Mouse (Mus musculus) mouse embryonic stem cell (cell line): ENCODE results near the gene Rbm43.

Experiments used
- in situ Hi-C, 2 experiments: fragments of 300-500 bp; cut with MboI; formaldehyde crosslinking; loops; 1 replicate in 1 of 2; 3 replicates in 1 of 2; pipeline ENCODE4 v1.14.3; 2019 to 2020; ENCODE audit warnings: low sequenced_read_pairs in 2 of 2, low pct_unique_long_range_greater_than_20kb in 1 of 2, mixed read lengths in 1 of 2; ENCODE audit not compliant: unreplicated experiment in 1 of 2

The Rbm43 gene

DNA sequence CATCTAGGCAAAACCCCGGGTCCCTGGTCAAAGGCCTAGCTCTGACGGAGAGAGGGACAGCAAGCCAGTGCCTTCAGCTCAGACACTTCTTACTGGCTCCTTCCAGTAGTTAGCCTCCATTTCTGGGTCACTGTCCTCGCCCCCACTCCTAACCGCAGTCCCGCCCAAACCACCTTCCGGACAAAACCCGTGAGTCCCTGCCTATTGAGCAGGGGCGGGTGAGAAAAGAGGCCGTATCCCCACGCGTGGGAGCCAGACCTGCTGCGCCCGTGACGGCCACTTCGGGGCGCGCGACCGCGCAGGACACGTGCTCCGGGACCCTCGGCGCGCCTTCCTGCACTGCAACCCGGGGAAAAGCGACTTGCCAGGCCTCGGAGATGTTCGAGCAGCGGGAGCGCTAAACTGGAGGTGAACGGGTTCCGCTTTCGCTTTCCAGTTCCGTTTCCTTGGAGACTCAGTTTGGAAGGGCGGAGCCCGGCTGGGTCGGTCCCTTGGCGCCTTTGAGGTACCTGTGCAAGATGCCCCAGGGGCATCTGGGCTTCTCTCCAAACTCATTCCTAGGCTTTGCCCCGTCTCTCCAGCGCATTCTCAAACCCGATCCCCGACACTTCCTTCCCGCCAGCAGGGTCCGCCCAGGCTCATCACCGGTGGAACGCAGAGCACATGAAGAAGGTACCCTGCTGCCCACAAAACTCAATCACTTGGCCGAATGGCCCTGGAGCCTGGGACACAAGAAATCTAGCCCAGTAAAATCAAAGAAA lies at the start of gene Rbm43:
Gene Rbm43 (minus strand): TSS at position 590 of the 761 bp plus-strand sequence.
- in situ Hi-C loops = no loop called here

DNA sequence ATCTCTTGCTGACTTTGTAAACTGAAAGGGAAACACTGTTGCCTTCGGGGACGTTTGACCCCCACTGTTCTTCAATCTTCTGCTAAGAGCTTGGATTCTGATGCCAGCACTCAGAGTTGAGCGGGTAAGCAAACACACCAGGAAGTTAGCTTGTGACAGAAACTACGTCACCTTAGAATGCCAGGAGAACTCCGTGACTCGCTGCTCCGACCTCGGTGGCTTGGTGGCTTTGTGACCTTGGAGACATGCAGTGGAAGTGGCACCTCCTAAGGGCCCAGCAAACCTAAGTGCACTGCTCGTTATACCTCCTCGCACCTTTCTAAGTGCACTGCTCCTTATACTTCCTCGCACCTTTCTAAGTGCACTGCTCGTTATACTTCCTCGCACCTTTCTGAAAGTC lies 47.3 kb upstream of the Rbm43 start:
- in situ Hi-C loops = no loop called here

DNA sequence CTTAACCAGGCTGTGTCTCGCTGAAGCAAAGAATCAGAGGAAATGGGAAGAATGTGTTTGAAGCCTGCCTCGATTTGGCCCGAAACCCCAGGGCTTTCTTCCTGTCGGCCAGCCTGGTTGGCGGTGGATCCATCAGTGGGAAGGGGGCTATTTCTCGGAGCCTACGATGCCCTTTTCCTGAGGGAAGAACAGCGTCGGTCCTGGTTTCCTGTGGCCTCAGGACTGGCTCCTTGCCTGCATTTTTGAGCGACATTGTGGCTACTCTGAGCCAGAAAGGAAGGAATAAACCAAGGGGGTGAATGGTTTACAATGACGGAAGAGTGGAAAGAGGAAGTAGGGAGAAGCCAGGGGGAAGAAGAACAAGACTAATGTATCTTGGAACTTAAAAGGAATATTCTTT lies 46.7 kb upstream of the Rbm43 start:
- in situ Hi-C loops = no loop called here

DNA sequence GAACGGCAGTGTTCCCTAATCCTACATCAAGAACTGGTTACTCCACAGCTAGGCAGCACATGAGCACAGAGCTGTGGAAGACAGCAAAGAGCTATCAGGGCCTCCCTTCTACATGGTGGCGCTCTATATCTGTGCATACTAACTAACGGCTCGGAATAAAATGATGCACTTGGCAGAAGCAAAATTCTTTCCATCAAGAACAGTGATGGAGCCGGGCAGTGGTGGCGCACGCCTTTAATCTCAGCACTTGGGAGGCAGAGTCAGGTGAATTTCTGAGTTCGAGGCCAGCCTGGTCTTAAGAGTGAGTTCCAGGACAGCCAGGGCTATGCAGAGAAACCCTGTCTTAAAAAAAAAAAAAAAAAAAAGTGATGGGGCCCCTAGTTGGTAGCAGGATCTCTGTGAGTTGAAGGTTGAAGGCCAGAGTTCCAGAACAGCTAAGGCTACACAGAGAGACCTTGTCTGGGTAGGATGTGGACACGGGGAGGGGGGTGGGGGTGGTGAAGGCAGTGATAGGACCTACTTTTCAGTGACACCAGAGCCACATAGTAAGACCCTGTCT lies 38.5 kb upstream of the Rbm43 start, which contains the start of gene Nmi:
Gene Nmi (minus strand): TSS at position 85 of the 559 bp plus-strand sequence.
- in situ Hi-C loops = no loop called here

DNA sequence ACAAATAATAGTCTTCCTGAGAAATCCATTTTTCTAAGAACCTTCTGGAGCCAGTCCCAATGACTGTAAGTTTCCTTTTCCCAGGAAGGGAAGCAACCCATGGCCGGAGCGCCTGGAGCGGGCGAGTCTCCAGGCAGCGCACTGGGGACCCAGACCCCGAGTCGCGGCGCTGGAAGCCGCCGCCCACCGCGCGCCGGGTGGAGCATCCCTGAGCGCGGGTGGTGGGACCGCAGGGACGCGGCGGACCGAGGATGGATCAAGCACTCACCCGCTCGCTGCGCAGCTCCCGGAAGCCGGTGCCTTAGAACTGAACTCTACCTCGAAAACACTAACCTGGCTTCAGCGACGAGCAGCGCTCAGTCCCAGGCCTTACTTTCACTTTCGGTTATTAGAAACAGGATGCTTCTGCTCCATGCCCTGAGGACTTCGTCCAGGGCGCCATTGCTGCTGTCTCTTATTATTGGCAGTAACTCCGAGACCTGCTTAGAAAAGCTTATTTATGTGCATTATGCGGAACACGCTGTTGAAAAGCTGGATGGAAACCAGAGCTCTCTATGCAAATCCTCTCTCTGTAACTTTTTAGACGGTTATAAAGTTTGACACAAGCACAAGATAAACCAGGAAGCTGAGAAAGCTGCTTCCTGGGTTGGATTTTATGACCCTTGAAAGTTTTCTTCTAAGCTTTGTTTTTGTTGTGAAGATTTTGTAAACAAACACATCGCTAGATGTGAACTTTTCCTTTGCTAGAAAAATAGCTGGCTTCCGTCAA lies 37.9 kb upstream of the Rbm43 start:
- in situ Hi-C loops = no loop called here

DNA sequence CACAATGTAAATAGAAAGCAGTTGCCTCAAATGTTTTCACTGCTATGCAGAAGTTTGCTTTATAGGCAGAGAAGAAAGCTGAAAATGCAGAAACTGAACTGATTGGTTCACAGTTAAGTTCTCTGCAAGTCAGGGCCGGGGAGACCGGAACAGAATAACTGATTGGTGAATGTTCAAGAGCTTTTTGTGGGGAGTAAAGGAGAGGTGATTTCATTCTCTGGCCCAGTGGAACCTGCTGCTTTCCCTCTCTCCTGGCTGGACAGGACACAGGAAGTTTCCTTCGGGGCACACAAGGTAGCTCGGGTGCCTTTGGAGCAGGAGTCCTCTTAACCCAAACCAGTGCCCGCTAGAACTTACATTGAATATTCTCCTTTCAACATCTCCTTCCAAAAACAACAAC lies 37.2 kb upstream of the Rbm43 start:
- in situ Hi-C loops = no loop called here

DNA sequence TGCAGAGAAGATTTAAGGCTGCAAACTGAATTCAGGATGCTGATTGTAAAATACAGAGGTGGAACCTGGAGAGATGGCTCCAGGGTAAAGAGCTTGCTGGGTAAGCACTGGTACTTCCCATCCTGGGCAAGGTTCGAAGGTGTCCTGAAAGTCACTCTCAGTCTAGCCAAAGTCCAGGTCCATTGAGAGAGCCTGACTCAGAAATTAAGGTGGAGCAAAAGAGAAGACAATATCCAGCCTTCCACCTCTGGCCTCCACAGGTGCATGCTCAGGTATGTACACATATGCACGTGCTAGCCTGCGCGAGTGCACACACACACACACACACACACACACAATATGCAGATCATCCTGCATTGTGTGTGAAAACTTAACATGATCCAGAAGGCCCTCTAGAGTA lies 35.9 kb upstream of the Rbm43 start:
- in situ Hi-C loops = no loop called here

DNA sequence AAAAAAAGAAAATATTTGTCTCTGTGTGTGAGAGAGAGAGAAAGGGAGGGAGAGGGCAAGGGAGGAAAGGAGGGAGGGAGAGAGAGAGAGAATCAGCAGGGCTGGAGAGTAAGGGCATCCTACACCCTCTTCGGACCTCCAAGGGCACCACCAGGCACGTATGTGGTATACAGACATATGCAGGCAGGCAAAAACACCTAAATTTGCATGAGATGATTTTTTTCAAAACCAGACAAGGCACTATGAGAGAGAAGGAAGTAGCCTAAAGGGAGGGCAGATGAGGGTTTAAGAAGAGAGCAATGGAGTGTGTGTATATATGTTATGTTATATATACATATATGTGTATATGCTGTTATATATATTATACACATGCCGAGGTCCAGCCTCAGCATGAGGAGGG lies 32.3 kb upstream of the Rbm43 start:
- in situ Hi-C loops = no loop called here

DNA sequence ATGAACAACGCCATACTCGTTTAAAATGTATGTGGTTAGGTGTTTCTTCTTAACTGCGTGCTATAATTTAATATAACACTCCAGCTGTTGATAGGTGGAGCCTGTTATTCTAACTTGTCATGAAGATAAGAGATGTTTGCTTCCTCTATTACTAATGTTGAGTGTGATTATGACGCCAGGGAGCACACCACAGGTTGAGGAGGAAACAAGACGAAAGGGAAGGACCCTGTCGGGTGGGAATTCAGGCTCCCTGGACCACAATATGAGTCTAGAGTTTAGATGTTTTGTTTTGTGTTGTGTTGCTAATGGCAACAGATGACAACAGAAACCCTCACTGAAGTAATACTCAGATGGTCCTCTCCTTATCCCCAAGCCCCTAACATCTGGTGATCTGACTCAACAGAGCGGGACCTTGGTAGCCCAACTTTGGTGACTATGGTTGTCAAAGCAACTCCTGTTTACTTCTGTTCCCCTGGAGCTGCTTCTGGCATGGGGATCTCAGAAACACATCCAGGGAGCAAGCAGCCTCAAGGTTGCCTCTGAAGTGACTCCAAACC lies 18.8 kb upstream of the Rbm43 start:
- in situ Hi-C loops = no loop called here

DNA sequence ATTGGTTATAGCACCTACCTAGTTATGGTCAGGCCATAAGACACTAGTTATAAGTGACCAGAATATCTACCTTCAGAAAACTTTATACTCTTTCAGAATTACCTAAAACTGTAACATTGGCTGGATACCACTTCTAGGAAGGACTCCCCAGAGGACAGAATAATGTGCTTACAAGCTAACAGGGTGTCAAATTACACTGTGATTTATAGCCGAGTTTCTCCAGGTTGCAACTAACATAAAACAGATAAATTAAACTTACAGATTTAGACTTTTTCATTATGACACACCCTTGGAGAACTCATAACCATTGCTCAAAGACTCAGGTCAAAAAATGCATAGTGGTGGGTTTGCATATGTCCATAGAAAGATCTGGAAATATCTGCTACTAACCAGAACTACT lies 15.9 kb upstream of the Rbm43 start:
- in situ Hi-C loops = no loop called here

DNA sequence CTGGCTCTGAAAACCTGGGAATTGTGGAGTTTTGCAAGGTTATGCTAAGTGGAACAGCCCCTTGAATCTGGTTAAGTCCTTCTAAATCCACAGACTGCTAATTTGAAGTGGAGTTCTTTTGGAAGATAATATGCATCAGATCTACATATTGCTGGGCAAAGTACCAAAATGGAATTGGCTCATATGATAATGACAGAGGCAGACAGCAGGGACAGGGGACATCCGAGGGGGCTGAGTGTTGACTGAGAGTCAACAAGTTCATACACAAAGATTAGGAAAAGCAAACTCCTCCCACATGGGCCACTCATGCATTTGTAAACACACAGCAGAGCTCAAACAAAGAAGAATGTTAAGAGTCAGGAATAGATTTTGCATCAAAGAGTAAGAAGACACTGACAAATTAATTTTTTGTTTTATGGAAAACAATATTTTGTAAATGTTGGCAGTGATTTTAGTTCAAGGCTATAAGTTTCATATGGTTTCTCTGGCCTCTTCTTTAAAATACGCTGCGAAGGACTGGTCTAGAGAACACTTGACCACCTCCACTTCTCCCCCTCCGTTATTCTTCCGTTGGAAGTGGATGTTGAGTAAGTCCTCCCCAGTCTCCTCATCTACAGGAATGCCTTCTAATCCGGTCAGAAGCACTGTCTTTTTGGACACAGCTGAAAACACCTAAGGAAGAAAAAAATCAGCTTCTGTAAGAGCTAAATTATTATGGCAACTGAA lies 13.3 kb upstream of the Rbm43 start:
- in situ Hi-C loops = no loop called here

DNA sequence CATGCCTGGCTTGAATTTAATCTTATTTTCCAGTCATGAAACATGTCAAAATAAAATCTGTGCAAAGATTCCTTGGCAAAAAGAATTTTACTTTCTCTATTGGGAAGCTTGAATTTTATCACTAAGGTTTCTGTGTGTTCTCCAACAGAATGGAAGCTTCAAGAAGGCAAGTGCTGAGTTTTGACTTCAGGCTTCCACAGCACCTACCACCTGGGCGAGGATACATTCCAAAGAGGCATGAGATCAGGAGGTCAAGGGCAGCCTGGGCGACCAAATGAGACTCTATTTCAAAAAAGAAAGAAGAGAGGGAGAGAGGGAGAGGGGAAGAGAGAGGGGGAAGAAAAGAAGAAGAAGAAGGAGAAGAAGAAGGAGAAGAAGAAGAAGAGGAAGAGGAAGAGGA lies 10.8 kb upstream of the Rbm43 start:
- in situ Hi-C loops = no loop called here

DNA sequence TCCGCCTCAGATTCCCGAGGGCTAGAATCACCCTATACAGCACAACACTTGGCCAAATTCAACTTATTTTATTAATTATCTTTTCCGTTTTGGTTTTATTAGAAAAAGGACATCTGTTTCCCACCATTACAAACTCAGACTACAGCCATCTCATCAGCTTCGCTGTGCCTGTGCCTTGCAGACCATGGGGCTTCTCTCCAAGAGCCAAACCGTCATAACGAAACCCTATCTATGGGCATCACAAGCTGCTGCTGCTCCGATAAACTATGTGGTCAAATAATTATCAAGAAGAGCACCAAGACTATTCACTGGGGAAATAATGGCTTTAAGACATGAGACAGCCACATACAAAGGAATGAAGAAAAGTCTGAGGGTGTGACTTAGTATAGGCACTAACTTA lies 6.9 kb upstream of the Rbm43 start:
- in situ Hi-C loops = no loop called here

DNA sequence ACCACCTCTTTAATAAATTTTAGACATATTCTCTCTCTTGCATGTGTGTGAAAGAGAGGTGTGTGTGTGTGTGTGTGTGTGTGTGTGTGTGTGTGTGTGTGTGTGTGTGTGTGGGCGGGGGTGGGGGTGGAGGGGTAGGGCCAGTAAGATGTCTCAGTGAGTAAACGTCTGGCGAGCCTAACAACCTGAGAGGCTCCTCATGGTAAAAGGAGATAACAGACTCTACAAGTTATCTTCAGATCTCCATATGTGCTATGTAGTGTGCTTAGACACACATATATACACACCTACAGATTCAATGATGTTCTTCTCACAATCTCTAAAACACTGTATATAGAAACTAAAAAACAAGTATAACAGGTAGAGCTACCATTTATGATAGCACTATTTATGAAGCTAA lies 3.8 kb upstream of the Rbm43 start:
- in situ Hi-C loops = no loop called here

DNA sequence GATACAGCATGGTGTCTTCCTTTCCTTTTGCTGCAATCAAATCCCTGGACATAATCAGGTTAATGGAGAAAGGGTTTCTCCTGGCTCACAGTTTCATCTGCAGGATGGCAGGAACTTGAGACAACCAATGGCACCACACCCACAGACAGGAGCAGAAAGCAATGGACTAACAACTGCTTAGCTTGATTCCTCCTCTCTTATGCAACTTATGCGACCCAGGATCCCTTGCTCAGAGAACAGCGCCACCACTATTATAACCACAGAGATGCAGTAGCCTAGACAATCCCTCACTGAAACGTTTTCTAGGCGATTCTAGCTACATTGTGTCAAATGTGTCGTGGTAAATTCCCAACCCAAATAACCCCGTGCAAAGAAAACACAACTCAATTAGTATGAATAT lies 2.0 kb upstream of the Rbm43 start:
- in situ Hi-C loops = no loop called here

DNA sequence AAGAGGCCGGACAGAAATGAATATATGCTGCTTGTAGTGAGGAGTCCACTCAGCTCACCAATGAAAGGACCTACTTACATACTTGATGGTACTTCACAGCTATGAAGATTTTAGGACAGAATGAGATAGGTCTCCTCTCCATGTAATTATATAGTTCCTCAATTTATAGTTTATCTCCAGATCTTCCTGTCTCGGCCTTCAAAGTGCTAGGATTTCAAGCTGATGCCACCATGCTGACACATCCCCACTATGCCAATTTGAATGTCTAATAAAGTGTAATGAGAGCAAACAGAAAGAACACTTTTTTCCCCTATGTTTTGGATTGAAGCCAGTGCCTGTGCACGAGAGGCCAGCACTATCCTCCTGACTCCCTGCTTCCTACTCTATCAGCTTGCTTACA lies 1.6 kb upstream of the Rbm43 start:
- in situ Hi-C loops = no loop called here

DNA sequence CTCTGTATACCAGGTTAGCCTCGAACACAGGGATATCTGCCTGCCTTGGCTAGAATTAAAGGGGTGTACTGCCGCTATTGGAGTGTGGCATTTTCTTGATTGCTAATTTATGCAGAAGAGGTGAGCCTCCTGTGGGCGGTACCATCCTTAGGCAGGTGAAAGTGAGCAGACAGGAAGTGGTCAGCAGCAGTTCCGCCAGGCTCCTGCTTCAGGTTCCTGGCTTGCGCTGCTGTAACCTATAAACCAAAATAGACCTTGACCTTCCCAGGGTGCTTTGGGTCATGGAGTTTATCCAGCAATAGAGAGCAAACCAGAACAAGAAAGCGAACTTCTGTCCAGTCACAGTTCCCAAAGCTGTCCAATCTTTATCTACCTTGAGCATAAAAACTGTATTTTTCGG lies 958 bp upstream of the Rbm43 start:
- in situ Hi-C loops = no loop called here

DNA sequence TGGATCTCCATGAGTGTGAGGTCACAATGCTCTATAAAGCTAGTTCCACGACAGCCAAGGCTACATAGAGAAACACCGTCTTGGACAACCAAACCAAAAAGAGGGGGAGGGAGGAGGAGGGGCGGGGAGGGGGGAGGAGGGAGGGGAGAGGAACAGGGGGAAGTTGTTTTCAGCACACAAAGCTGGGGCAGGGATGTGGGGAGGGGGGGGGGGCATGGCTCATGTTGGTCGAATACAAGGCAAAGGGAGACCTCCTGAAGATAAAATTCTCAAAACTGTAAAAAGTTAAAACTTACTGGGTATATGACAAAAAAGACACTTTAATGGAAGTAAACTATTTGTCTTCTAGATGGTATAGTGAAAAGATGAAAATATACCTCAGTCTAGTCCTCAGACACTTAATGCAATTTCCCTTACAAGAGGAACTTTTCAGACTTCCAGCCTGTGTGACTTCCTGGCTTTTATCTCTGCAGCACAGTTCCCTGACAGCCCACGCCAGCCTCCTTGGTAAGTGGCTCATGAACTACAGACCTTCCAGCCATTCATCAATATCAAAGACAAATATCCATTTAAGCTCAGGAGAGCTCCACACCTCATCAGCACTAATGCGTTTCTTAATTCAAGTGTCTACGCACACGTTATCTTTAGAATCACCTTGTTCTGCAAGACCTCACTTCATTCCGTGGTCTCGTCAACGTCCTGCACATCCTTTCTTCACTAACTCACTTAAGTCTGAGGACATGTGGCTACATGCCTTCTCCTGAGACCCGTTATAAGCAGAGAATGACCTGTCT lies 1.4 kb downstream of the Rbm43 start:
- in situ Hi-C loops = no loop called here
